In genomic region chr9:90206500-90206899, GRCm38 (mm10) we compare ENCODE assay signal across 8 mouse cellular contexts. TPM values are rescaled to one million over a fixed set of nuclear protein-coding genes. Genes with fewer than 3 reads are reported as not detected.
DNase-seq lines count a peak whose midpoint lies in the region; ATAC-seq and TF ChIP-seq lines count a peak whose summit lies in the region.

No protein-coding gene starts in this region.

- intact Hi-C loops in gastrocnemius, postnatal 36 days (cut with DNase I), result no loop called here

- no peaks in the 10 kb centered on the region for H3K79me2 ChIP-seq in liver, adult 2 months (ENCODE audit: control insufficient read depth, insufficient read depth, low read length)

- no peak overlapping the region for H3K27ac ChIP-seq in testis, adult 2 months (ENCODE audit: control insufficient read depth, insufficient read depth, low read depth, low read length)
- H3K27ac ChIP-seq in cortical plate, adult 2 months (ENCODE audit: insufficient read depth, low read length), result no peak overlapping the region
- no peak overlapping the region for H3K27ac ChIP-seq in kidney, embryonic 14.5 days (ENCODE audit: low read depth, low read length)
- no peak overlapping the region for H3K27ac ChIP-seq in liver, adult 2 months (replicated peaks; ENCODE audit: insufficient read depth, low read depth, low read length)

- H3K9ac ChIP-seq in kidney, embryonic 14.5 days (ENCODE audit: low read depth, low read length), result no peak overlapping the region
- H3K9ac ChIP-seq in liver, adult 2 months (ENCODE audit: low read depth, low read length), result no peak overlapping the region

- no peak overlapping the region for H3K4me2 ChIP-seq in kidney, embryonic 14.5 days (replicated peaks; ENCODE audit: low read depth, low read length)

- no peak for TF ChIP-seq POLR2A in testis, adult 2 months (IDR thresholded peaks at IDR 0.05; ENCODE audit: control insufficient read depth, low read depth, low read length)
- TF ChIP-seq POLR2A in cortical plate, adult 2 months (IDR thresholded peaks at IDR 0.05; ENCODE audit: extremely low read depth, insufficient read depth, low read length), result no peak
- no peak for TF ChIP-seq POLR2A in liver, adult 2 months (IDR thresholded peaks at IDR 0.05; ENCODE audit: extremely low read depth, insufficient read depth, low read length)

- no peak overlapping the region for H3K4me3 ChIP-seq in testis, adult 2 months (ENCODE audit: control insufficient read depth, low read depth, low read length)
- H3K4me3 ChIP-seq in cortical plate, adult 2 months (ENCODE audit: insufficient read depth, low read length), result no peak overlapping the region
- H3K4me3 ChIP-seq in kidney, embryonic 14.5 days (ENCODE audit: low read length), result no peak overlapping the region
- H3K4me3 ChIP-seq in liver, adult 2 months (ENCODE audit: insufficient read depth, low read depth, low read length), result no peak overlapping the region

- 50% methylated on average over 2 of the region's 2 CpGs for WGBS in kidney, embryonic 14.5 days
- 18% methylated on average over 2 of the region's 2 CpGs for WGBS in liver, adult 2 months

- peak; percentile 56; the same call in 1 of the 2 replicates for TF ChIP-seq CTCF in testis, adult 2 months (IDR thresholded peaks at IDR 0.05; ENCODE audit: control insufficient read depth, insufficient read depth, insufficient replicate concordance, low read depth, low read length)
- peak; percentile 93 for TF ChIP-seq CTCF in cortical plate, adult 2 months (IDR thresholded peaks at IDR 0.05; ENCODE audit: extremely low read depth, insufficient read depth, low read length)
- TF ChIP-seq CTCF in liver, adult 2 months (IDR thresholded peaks at IDR 0.05; ENCODE audit: low read depth, low read length), result peak; percentile 74

- H3K4me1 ChIP-seq in testis, adult 2 months (ENCODE audit: control insufficient read depth, insufficient read depth, low read length), result no peaks in the 10 kb centered on the region
- peaks cover 1% of the 10 kb centered on the region; the same call in 1 of the 2 replicates for H3K4me1 ChIP-seq in cortical plate, adult 2 months (ENCODE audit: control insufficient read depth, insufficient read depth, low read length)
- H3K4me1 ChIP-seq in kidney, embryonic 14.5 days (ENCODE audit: control insufficient read depth, insufficient read depth, low read length), result no peaks in the 10 kb centered on the region
- H3K4me1 ChIP-seq in liver, adult 2 months (ENCODE audit: control insufficient read depth, insufficient read depth, low read length), result no peaks in the 10 kb centered on the region

- no peaks in the 10 kb centered on the region for H3K36me3 ChIP-seq in testis, adult 2 months (ENCODE audit: control insufficient read depth, insufficient read depth, low read length)
- H3K36me3 ChIP-seq in kidney, embryonic 14.5 days (ENCODE audit: control insufficient read depth, insufficient read depth, low read length), result peaks cover 25% of the 10 kb centered on the region
- peaks cover 49% of the 10 kb centered on the region for H3K36me3 ChIP-seq in liver, adult 2 months (ENCODE audit: control insufficient read depth, insufficient read depth, low read length)

- no peaks in the 10 kb centered on the region for H3K9me3 ChIP-seq in kidney, embryonic 14.5 days (ENCODE audit: control insufficient read depth, low read length)

- no peaks in the 10 kb centered on the region for H3K27me3 ChIP-seq in testis, adult 2 months (ENCODE audit: control insufficient read depth, insufficient read depth, low read length)
- no peaks in the 10 kb centered on the region for H3K27me3 ChIP-seq in kidney, embryonic 14.5 days (ENCODE audit: control insufficient read depth, insufficient read depth, low read length)
- H3K27me3 ChIP-seq in liver, adult 2 months (ENCODE audit: control insufficient read depth, insufficient read depth, low read length), result no peaks in the 10 kb centered on the region

- DNase-seq in testis, postnatal 14 days (ENCODE audit: low spot score), result no peak
- peak; percentile 77 to 79 for DNase-seq in gastrocnemius, postnatal 36 days
- DNase-seq in liver, adult 2 months (ENCODE audit: extremely low read depth, low read depth, low spot score), result peak; percentile 61
- peak; percentile 87 for DNase-seq in naive thymus-derived CD4-positive, alpha-beta T cell, adult 2 months (ENCODE audit: low read depth)
- peak; percentile 66 to 78 for DNase-seq in spleen, postnatal 36 days (ENCODE audit: low spot score in 2 of 2)

- 0 out of 2 replicates have a peak, but pooled peaks have one; percentile 16 for ATAC-seq in kidney, embryonic 14.5 days (ENCODE audit: low FRiP score, low TSS enrichment)

RNA-seq across cellular contexts. Expression of gene Adamts7, which starts 43.6 kb away (rescaled TPM):
- 5.3 and 5.7 TPM in 2 replicates for polyA plus RNA-seq in testis, adult 2 months (2012; rRNA removed)
- 0.55 and 0.61 TPM in 2 replicates for polyA plus RNA-seq in cortical plate, adult 2 months (2012; rRNA removed)
- total RNA-seq in gastrocnemius, postnatal 36 days (2021), result under 1 TPM; 0.84 to 0.91 TPM
- 10.0 and 10.6 TPM in 2 replicates for polyA plus RNA-seq in kidney, embryonic 14.5 days (2014; fragmentation: Nextera tagmentation; extraction: Ambion mirVana)
- 2.7 and 5.1 TPM in 2 replicates for total RNA-seq in liver, adult 2 months (2014; rRNA removed)
- 11.0 and 21.8 TPM in 2 replicates for polyA plus RNA-seq in liver, adult 2 months (2012; rRNA removed)
